Mouse (Mus musculus): ENCODE data around the gene Prdm5.

GRCm38 (mm10) chr6:65765752-65766397 is 12.9 kb upstream of the Prdm5 start:
- no peak for TF ChIP-seq CTCF (conservative IDR thresholded peaks at IDR 0.05; ENCODE audit: low read length)
- no peak for TF ChIP-seq NANOG (IDR thresholded peaks at IDR 0.05; ENCODE audit: borderline replicate concordance, low read length)
- no peak for TF ChIP-seq POU5F1 (IDR thresholded peaks at IDR 0.05; ENCODE audit: borderline replicate concordance, low read length)
